Mouse (Mus musculus) macrophage (primary cell): ENCODE measurements around the gene Mmp7. TPM values are rescaled to one million over a fixed set of nuclear protein-coding genes. Genes with fewer than 3 reads are reported as not detected.

Experiments used
- H3K27ac ChIP-seq: fragments of 350-480 bp; formaldehyde crosslinking; 2 replicates; pipeline ENCODE4 v1.9.0; 2021
- H3K36me3 ChIP-seq: fragments of 350-480 bp; formaldehyde crosslinking; 2 replicates; pipeline ENCODE4 v1.9.0; 2021; ENCODE audit errors: inconsistent target
- H3K4me3 ChIP-seq: fragments of 350-480 bp; formaldehyde crosslinking; 2 replicates; pipeline ENCODE4 v1.9.0; 2021; ENCODE audit errors: inconsistent target
- H3K79me2 ChIP-seq: fragments of 350-480 bp; formaldehyde crosslinking; 2 replicates; pipeline ENCODE4 v1.9.0; 2021; ENCODE audit errors: inconsistent target
- WGBS: methylation state at CpG from one replicate; pipeline ENCODE4 v1.1.7; 2026; ENCODE audit warnings: inconsistent platforms; ENCODE audit not compliant: missing documents; 5-methylcytosine and 5-hydroxymethylcytosine counted together
- polyA plus RNA-seq: library from polyadenylated mRNA; stranded (reverse); fragments of 250-400 nt; gene quantifications from 3 replicates; pipeline ENCODE4 v1.2.4, GENCODE M21; 2018; ENCODE audit warnings: inconsistent platforms
- total RNA-seq, 78 experiments: library from RNA; depleted of rRNA; stranded (reverse); fragments of 250-400 nt; gene quantifications; 1 replicate in 9 of 78; 2 replicates in 24 of 78; 3 replicates in 43 of 78; 4 replicates in 2 of 78; pipeline ENCODE4 v1.2.4; 2018; ENCODE audit warnings: inconsistent platforms in 56 of 78

Gene Mmp7
- total RNA-seq (2018; cell fraction: chromatin; rRNA removed): not detected
- not detected for total RNA-seq (2018; cell fraction: cytosol; rRNA removed)
- not detected for total RNA-seq (2018; cell fraction: nucleus; rRNA removed)
- not detected in 3 replicates for polyA plus RNA-seq

- Histone ChIP-seq H3K79me2 (no peaks in the 10 kb centered on the region), H3K27ac (no peak within 1 kb of the TSS), H3K36me3 (no peaks in the 10 kb centered on the region), H3K4me3 (no peak within 1 kb of the TSS)
- WGBS: 15% methylated on average over 1 of the region's 1 CpGs
Observed at GRCm38 (mm10) chr9:7691790-7692189, at the start of gene Mmp7. Mmp7 (plus strand) TSS chr9:7692090.

DNA sequence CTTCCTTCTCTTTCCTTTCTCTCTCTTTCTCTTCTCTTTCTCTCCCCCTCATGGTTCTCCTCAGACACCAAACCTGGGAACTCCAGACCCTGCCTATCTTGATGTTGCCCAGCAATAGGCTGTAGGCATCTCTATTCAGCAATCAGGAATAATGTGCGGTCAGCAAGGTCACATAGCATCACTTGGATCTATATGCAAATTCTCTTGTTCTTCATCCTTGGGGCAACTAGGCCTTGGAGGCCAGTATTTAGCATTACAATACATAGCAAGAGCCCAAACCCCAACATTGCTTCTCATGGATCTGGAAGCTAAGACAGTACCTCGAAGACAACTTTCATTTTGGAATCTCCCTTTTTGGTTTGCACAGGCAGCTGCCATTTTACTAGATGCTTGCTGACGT is 44.0 kb upstream of the Mmp7 start:
- no peaks in the 10 kb centered on the region for H3K79me2 ChIP-seq
- H3K36me3 ChIP-seq: no peaks in the 10 kb centered on the region
- H3K4me3 ChIP-seq: no peak overlapping the region
- WGBS: 98% methylated on average over 3 of the region's 3 CpGs
- H3K27ac ChIP-seq: no peak overlapping the region

- Histone ChIP-seq H3K36me3 (no peaks in the 10 kb centered on the region), H3K4me3 (no peak overlapping the region), H3K27ac (no peak overlapping the region), H3K79me2 (no peaks in the 10 kb centered on the region)
- 51% methylated on average over 5 of the region's 5 CpGs for WGBS
Observed at GRCm38 (mm10) chr9:7650397-7651180, 41.3 kb upstream of the Mmp7 start.

GRCm38 (mm10) chr9:7652351-7653085 is 39.4 kb upstream of the Mmp7 start:
- H3K27ac ChIP-seq: no peak overlapping the region
- no peak overlapping the region for H3K4me3 ChIP-seq
- no peaks in the 10 kb centered on the region for H3K36me3 ChIP-seq
- H3K79me2 ChIP-seq: no peaks in the 10 kb centered on the region
- WGBS: 94% methylated on average over 5 of the region's 5 CpGs

GRCm38 (mm10) chr9:7657946-7658345 is 33.9 kb upstream of the Mmp7 start:
- Histone ChIP-seq H3K79me2 (no peaks in the 10 kb centered on the region), H3K36me3 (no peaks in the 10 kb centered on the region), H3K27ac (no peak overlapping the region), H3K4me3 (no peak overlapping the region)
- WGBS: 34% methylated on average over 4 of the region's 4 CpGs

DNA sequence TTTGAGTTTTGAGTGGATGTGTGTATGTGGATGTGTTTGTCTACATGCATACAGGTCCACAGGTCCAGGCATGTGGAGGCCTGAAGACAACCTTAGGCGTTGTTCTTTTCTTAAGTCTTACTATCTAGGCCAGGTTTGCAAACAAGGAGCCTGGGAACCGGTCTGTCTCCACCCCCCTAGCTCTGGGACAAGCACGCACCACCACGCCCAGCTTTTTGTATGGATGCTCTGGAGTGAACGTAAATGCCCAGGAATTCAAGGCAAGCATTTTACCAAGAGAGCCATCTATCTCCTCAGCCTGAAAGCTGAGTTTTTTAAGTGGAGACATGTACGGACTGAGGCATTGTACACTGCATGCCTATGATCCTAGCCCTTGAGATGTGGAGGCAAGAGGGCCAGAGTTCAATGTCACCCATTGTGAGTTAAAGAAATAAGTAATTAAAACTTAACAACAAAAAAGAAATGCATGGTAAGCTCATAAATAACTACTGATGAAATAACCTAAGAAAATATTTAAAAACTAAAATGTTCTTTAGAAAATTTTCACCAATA is 32.3 kb upstream of the Mmp7 start:
- no peak overlapping the region for H3K4me3 ChIP-seq
- H3K79me2 ChIP-seq: no peaks in the 10 kb centered on the region
- H3K27ac ChIP-seq: no peak overlapping the region
- WGBS: 97% methylated on average over 6 of the region's 6 CpGs
- H3K36me3 ChIP-seq: no peaks in the 10 kb centered on the region

GRCm38 (mm10) chr9:7661371-7661770 is 30.5 kb upstream of the Mmp7 start:
- Histone ChIP-seq H3K27ac (no peak overlapping the region), H3K36me3 (no peaks in the 10 kb centered on the region), H3K4me3 (no peak overlapping the region), H3K79me2 (no peaks in the 10 kb centered on the region)
- 93% methylated on average over 1 of the region's 1 CpGs for WGBS

- 100% methylated on average over 1 of the region's 1 CpGs for WGBS
- Histone ChIP-seq H3K4me3 (no peak overlapping the region), H3K36me3 (no peaks in the 10 kb centered on the region), H3K27ac (no peak overlapping the region), H3K79me2 (no peaks in the 10 kb centered on the region)
Observed at GRCm38 (mm10) chr9:7669674-7670073, 22.2 kb upstream of the Mmp7 start.

DNA sequence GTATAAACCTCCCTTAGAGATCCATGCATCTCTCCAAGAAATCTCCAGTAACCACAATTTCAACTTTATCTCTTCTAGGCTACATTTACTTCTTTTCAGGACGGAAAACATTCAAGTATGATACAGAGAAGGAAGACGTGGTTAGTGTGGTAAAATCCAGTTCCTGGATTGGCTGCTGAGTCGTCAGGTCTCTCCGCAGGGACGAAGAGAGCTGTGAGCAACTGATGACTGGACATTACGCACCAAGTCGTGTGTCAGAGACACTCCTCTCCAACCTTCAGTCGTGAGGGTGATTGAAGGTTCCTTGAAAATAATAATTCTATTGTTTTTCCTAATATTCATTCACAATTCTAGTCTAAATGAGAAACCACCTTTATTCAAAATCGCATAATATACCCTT is 18.9 kb upstream of the Mmp7 start:
- WGBS: 14% methylated on average over 9 of the region's 9 CpGs
- H3K36me3 ChIP-seq: no peaks in the 10 kb centered on the region
- H3K79me2 ChIP-seq: no peaks in the 10 kb centered on the region
- no peak overlapping the region for H3K27ac ChIP-seq
- no peak overlapping the region for H3K4me3 ChIP-seq

DNA sequence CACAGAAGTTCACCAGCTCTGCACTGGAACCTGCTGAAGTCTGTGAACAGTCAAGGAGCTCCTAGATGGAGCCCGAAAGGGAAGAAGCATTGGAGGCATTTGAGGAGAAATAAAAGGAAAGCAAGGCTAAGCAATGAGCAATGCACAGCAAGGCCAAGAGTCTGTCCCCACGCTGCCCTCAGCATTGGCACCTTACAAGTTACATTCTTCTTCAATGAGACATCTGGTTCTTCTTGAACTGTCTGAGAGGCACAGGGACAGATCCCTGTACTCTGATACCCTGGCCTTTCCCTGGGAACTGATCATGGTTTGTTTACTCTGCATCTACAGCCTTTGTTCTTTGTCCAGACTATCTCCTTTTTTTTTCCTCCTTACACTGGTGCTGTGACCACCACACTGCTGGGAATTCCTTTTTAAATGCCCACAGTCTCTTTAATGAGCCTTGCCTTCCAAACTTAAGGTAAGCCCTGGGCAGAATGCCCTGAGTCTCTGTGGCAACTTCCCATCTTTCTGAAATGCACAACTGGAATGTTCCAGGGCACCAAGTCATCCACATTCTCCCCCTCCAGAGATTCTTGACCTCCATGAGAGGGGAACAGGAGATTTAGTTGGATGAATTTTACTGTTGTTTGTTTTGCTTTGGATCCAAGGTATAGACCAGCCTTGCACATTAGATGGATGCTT is 13.6 kb upstream of the Mmp7 start:
- H3K4me3 ChIP-seq: no peak overlapping the region
- no peak overlapping the region for H3K27ac ChIP-seq
- WGBS: 74% methylated on average over 2 of the region's 2 CpGs
- H3K79me2 ChIP-seq: no peaks in the 10 kb centered on the region
- H3K36me3 ChIP-seq: no peaks in the 10 kb centered on the region

- H3K36me3 ChIP-seq: no peaks in the 10 kb centered on the region
- 91% methylated on average over 9 of the region's 9 CpGs for WGBS
- H3K4me3 ChIP-seq: no peak overlapping the region
- no peaks in the 10 kb centered on the region for H3K79me2 ChIP-seq
- no peak overlapping the region for H3K27ac ChIP-seq
Observed at GRCm38 (mm10) chr9:7682081-7682618, 9.7 kb upstream of the Mmp7 start.

GRCm38 (mm10) chr9:7686024-7686423 is 5.9 kb upstream of the Mmp7 start:
- Histone ChIP-seq H3K79me2 (no peaks in the 10 kb centered on the region), H3K36me3 (no peaks in the 10 kb centered on the region), H3K27ac (no peak overlapping the region), H3K4me3 (no peak overlapping the region)
- 7% methylated on average over 2 of the region's 2 CpGs for WGBS

DNA sequence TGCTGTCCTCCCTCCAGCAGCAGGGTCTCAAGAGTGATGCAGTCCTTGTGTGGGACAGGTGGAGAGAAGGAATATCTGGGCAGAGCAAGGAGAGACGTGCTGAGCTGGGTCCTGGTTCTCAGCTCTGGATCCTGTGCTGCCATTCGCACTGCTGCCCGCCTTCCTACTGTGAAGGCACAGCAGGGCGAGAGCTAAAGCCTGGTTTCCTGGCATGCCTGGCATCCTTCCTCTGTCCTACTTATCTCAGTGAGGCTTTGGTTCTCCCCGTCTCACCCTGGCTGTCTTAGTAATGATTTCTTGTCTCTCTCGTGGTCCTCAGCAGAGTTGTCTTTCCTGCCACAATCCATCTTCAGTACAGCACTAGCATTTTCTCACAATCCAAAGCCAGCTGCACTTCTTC is 2.1 kb upstream of the Mmp7 start:
- no peak overlapping the region for H3K27ac ChIP-seq
- 55% methylated on average over 6 of the region's 6 CpGs for WGBS
- no peak overlapping the region for H3K4me3 ChIP-seq
- H3K79me2 ChIP-seq: no peaks in the 10 kb centered on the region
- H3K36me3 ChIP-seq: no peaks in the 10 kb centered on the region

DNA sequence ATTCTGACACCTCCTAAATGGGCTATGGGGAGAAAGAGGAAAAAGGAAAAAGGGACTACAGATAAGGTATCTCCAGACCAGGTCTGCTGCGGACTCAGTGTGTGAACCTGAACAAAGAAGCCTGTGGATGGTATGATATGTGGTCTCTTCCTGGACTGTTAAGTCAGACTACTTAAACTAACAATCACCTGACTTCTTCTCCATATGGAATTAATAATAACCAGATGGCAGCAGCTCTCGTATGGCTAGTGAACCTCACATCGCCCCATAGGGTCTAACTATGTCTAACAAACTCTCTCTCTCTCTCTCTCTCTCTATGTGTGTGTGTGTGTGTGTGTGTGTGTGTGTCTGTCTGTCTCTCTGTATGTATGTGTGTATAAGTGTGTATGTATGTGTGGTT is 2.1 kb downstream of the Mmp7 start:
- Histone ChIP-seq H3K4me3 (no peak overlapping the region), H3K79me2 (no peaks in the 10 kb centered on the region), H3K36me3 (no peaks in the 10 kb centered on the region), H3K27ac (no peak overlapping the region)
- WGBS: 88% methylated on average over 3 of the region's 3 CpGs
